Mouse (Mus musculus) lung, postnatal 4 days (tissue): ENCODE results near the gene Gm2026.
"Not testable (repeated sequence)": the region's sequence is repeated elsewhere in the genome, so short reads cannot be mapped to it uniquely, and the experiment has no call there.

Source experiments
- DNase-seq, 2 experiments: peaks; one replicate each; pipeline ENCODE4 v3.0.0; 2021

The Gm2026 gene

GRCm38 (mm10) chr2:175965031-175965430 is at the start of gene Gm2026:
Gm2026 (plus strand) TSS chr2:175965331.
- DNase-seq, result not testable (repeated sequence)

DNA sequence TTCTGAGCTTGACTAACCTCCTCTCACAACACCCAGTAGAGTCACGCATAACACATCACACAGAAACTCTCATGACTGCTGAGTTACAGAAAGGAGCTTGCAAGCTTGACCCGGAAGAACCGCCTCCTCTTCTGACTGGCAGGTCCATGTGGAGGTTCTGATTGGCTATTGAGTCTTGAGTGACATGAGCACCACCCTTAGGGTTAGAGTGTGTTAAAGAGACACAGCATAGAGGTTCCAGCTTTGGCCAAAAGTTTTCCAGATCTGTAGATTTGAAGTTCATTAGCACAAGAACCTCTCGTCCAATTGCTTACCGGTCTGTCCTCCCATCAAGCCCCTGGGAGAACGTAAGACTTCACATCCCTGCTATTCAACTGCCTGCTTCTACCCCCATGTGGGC is 34.1 kb upstream of the Gm2026 start, which contains the start of gene Zfp966:
Gene Zfp966, minus strand, starts transcription at position 101 of the 400 bp plus-strand sequence.
- not testable (repeated sequence) for DNase-seq
